In the genomic region with DNA sequence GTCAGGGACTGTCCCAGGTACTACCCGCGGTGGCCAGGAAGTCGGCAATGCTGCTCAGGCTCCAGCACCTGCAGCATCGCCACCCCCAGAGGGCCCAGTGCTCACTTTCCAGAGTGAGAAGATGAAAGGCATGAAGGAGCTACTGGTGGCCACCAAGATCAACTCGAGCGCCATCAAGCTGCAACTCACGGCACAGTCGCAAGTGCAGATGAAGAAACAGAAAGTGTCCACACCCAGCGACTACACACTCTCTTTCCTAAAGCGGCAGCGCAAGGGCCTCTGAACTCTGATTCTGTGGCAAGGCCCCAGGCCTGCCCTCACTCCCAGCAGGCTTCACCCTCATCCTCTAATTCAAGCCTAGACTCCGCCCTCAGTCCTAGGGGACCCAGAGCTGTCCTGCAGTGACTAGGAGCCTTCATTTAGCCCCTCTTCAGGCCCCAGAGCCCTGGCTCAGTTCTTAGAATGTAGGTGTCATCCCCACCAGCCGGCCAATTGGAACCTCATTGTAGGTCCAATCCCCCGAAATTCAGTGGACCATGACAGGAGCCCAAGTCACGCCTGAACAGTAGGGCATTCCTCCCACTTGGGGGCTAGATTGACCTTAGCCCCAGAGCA, we compare ENCODE assay signal across 8 mouse cellular contexts. TPM values are rescaled to one million over a fixed set of nuclear protein-coding genes. Genes with fewer than 3 reads are reported as not detected.
DNase-seq lines count a peak whose midpoint lies in the region; ATAC-seq and TF ChIP-seq lines count a peak whose summit lies in the region.

No protein-coding gene starts in this region.

- H3K27ac ChIP-seq in heart, adult 2 months, result peak overlapping the region; percentile 97
- peak overlapping the region; percentile 87 for H3K27ac ChIP-seq in kidney, adult 2 months (ENCODE audit: insufficient read depth, low read depth, low read length)
- H3K27ac ChIP-seq in lung, postnatal 0 days (ENCODE audit: low read length), result peak overlapping the region; percentile 79

- peak overlapping the region; percentile 96 for H3K4me2 ChIP-seq in lung, postnatal 0 days (replicated peaks; ENCODE audit: low read depth, low read length)

- no peaks in the 10 kb centered on the region for H3K36me3 ChIP-seq in heart, adult 2 months (ENCODE audit: control insufficient read depth, insufficient read depth, low read length)
- H3K36me3 ChIP-seq in kidney, adult 2 months (ENCODE audit: control insufficient read depth, insufficient read depth, low read length), result no peaks in the 10 kb centered on the region
- peaks cover 14% of the 10 kb centered on the region; the same call in 1 of the 2 replicates for H3K36me3 ChIP-seq in lung, postnatal 0 days (ENCODE audit: insufficient read depth, low read length)

- peak; percentile 99 for DNase-seq in heart, adult 11 months
- no peak for DNase-seq in heart, adult 8-10 months (ENCODE audit: low spot score)
- DNase-seq in heart, adult 2 months, result peak; percentile 72 to 83
- DNase-seq in kidney, adult 2 months, result peak; percentile 95
- DNase-seq in lung, postnatal 0 days (ENCODE audit: low spot score), result peak; percentile 68
- peak; percentile 85 to 86 for DNase-seq in spleen, postnatal 36 days (ENCODE audit: low spot score in 2 of 2)
- no peak for DNase-seq in embryo, embryonic 9.5 days (ENCODE audit: extremely low spot score)
- no peak for DNase-seq in left cerebral cortex, adult 18-20 months (ENCODE audit: low spot score in 2 of 2)

- peak; percentile 41 for TF ChIP-seq POLR2A in heart, adult 2 months (IDR thresholded peaks at IDR 0.05; ENCODE audit: insufficient read depth, low read depth, low read length)
- TF ChIP-seq POLR2A in kidney, adult 2 months (IDR thresholded peaks at IDR 0.05; ENCODE audit: low read depth, low read length), result no peak

- H3K4me3 ChIP-seq in heart, adult 2 months, result peak overlapping the region; percentile 41
- H3K4me3 ChIP-seq in kidney, adult 2 months (ENCODE audit: insufficient read depth, low read depth, low read length), result peak overlapping the region; percentile 89
- H3K4me3 ChIP-seq in lung, postnatal 0 days (ENCODE audit: low read depth, low read length), result no peak overlapping the region

- intact Hi-C loops in heart, adult 2 months (cut with DNase I), result loop anchor here (10.0 kb wide), 2 partner anchors 255 to 375 kb away; partner anchors contain the start of genes Cdca5, Gm28374, Pola2 and Tmem262

- peak; percentile 6; the same call in 1 of the 2 replicates for ATAC-seq in lung, postnatal 0 days

- no peaks in the 10 kb centered on the region for H3K9me3 ChIP-seq in lung, postnatal 0 days (ENCODE audit: low read length)

- peaks cover 8% of the 10 kb centered on the region for H3K4me1 ChIP-seq in heart, adult 2 months (ENCODE audit: control insufficient read depth, insufficient read depth, low read length)
- H3K4me1 ChIP-seq in kidney, adult 2 months (ENCODE audit: control insufficient read depth, insufficient read depth, low read length), result peaks cover 18% of the 10 kb centered on the region
- H3K4me1 ChIP-seq in lung, postnatal 0 days (ENCODE audit: insufficient read depth, low read depth, low read length), result peaks cover 20% of the 10 kb centered on the region

- 0 out of 2 replicates have a peak, but pooled peaks have one; percentile 47 for TF ChIP-seq EP300 in heart, adult 2 months (IDR thresholded peaks at IDR 0.05; ENCODE audit: insufficient read depth, low read depth, low read length)
- TF ChIP-seq EP300 in lung, postnatal 0 days (IDR thresholded peaks at IDR 0.05), result no peak

- peak; percentile 63 for TF ChIP-seq CTCF in heart, adult 2 months (IDR thresholded peaks at IDR 0.05)
- TF ChIP-seq CTCF in kidney, adult 2 months (conservative IDR thresholded peaks at IDR 0.05; ENCODE audit: insufficient read depth, insufficient read length, low read depth, low read length), result peak; percentile 50
- TF ChIP-seq CTCF in lung, postnatal 0 days (IDR thresholded peaks at IDR 0.05), result peak; percentile 48

- no peaks in the 10 kb centered on the region; the same call in 1 of the 2 replicates for H3K79me2 ChIP-seq in heart, adult 2 months (replicated peaks; ENCODE audit: control insufficient read depth, insufficient read depth, low read length)

- WGBS in heart, adult 2 months, result 42% methylated on average over 15 of the region's 15 CpGs
- WGBS in kidney, adult 2 months, result 24% methylated on average over 15 of the region's 15 CpGs
- 72% methylated on average over 15 of the region's 15 CpGs for WGBS in lung, postnatal 0 days

- peak overlapping the region; percentile 43 for H3K9ac ChIP-seq in heart, adult 2 months (ENCODE audit: low read depth, low read length)
- H3K9ac ChIP-seq in lung, postnatal 0 days (replicated peaks; ENCODE audit: low read depth), result no peak overlapping the region

- H3K27me3 ChIP-seq in heart, adult 2 months (ENCODE audit: control insufficient read depth, insufficient read depth, low read length), result no peaks in the 10 kb centered on the region
- H3K27me3 ChIP-seq in kidney, adult 2 months (replicated peaks; ENCODE audit: control insufficient read depth, insufficient read depth, low read length), result no peaks in the 10 kb centered on the region
- no peaks in the 10 kb centered on the region for H3K27me3 ChIP-seq in lung, postnatal 0 days (replicated peaks; ENCODE audit: insufficient read depth, low read length)

RNA-seq across cellular contexts. Expression of gene Map4k2, which starts 0.9 kb away (rescaled TPM):
- 10 to 100 TPM; 33.4 to 44.4 (median 34.7) TPM for total RNA-seq in heart, adult 8-10 months (2022)
- 10 to 100 TPM; 36.1 to 38.4 TPM for total RNA-seq in heart, adult 2 months (2021)
- polyA plus RNA-seq in heart, adult 2 months (2012; rRNA removed), result 88.9 and 107 TPM in 2 replicates
- polyA plus RNA-seq in kidney, adult 2 months (2012; rRNA removed), result 92.3 and 145 TPM in 2 replicates
- 22.5 and 25.0 TPM in 2 replicates for polyA plus RNA-seq in lung, postnatal 0 days (2015; fragmentation: Nextera tagmentation; extraction: Ambion mirVana)
- 100 to 1,000 TPM in 1 of 2 experiments, 10 to 100 TPM in 1; 92.9 to 100 TPM for total RNA-seq in left cerebral cortex, adult 18-20 months (2021)

RNA-seq across cellular contexts. Expression of gene Men1, which starts 5.2 kb away (rescaled TPM):
- 10 to 100 TPM in 3 of 4 experiments, 1 to 10 TPM in 1; 10.0 to 16.0 (median 12.3) TPM for total RNA-seq in heart, adult 8-10 months (2022)
- 10 to 100 TPM; 13.9 to 14.0 TPM for total RNA-seq in heart, adult 2 months (2021)
- 19.4 and 19.6 TPM in 2 replicates for polyA plus RNA-seq in heart, adult 2 months (2012; rRNA removed)
- 49.5 and 63.2 TPM in 2 replicates for polyA plus RNA-seq in kidney, adult 2 months (2012; rRNA removed)
- 42.1 and 42.7 TPM in 2 replicates for polyA plus RNA-seq in lung, postnatal 0 days (2015; fragmentation: Nextera tagmentation; extraction: Ambion mirVana)
- total RNA-seq in left cerebral cortex, adult 18-20 months (2021), result 10 to 100 TPM; 62.4 to 74.5 TPM

RNA-seq across cellular contexts. Expression of gene Sf1, which starts 23.5 kb away (rescaled TPM):
- total RNA-seq in heart, adult 8-10 months (2022), result 100 to 1,000 TPM in 1 of 4 experiments, 10 to 100 TPM in 3; 84.3 to 103 (median 91.3) TPM
- total RNA-seq in heart, adult 2 months (2021), result 100 to 1,000 TPM in 1 of 2 experiments, 10 to 100 TPM in 1; 93.0 to 103 TPM
- 51.7 and 58.5 TPM in 2 replicates for polyA plus RNA-seq in heart, adult 2 months (2012; rRNA removed)
- 71.3 and 76.3 TPM in 2 replicates for polyA plus RNA-seq in kidney, adult 2 months (2012; rRNA removed)
- 48.1 and 49.5 TPM in 2 replicates for polyA plus RNA-seq in lung, postnatal 0 days (2015; fragmentation: Nextera tagmentation; extraction: Ambion mirVana)
- total RNA-seq in left cerebral cortex, adult 18-20 months (2021), result 100 to 1,000 TPM; 188 to 211 TPM

RNA-seq across cellular contexts. Expression of gene Cdc42bpg, which starts 33.7 kb away (rescaled TPM):
- total RNA-seq in heart, adult 8-10 months (2022), result 10 to 100 TPM; 14.7 to 17.1 (median 15.4) TPM
- 10 to 100 TPM; 11.7 to 13.9 TPM for total RNA-seq in heart, adult 2 months (2021)
- polyA plus RNA-seq in heart, adult 2 months (2012; rRNA removed), result 7.0 and 7.7 TPM in 2 replicates
- polyA plus RNA-seq in kidney, adult 2 months (2012; rRNA removed), result 26.6 and 31.1 TPM in 2 replicates
- 2.8 and 3.2 TPM in 2 replicates for polyA plus RNA-seq in lung, postnatal 0 days (2015; fragmentation: Nextera tagmentation; extraction: Ambion mirVana)
- 1 to 10 TPM; 4.2 to 4.8 TPM for total RNA-seq in left cerebral cortex, adult 18-20 months (2021)

RNA-seq across cellular contexts. Expression of gene Pygm, which starts 44.2 kb away (rescaled TPM):
- total RNA-seq in heart, adult 8-10 months (2022), result 1,000 to 10,000 TPM; 1,301 to 1,379 (median 1,330) TPM
- 1,000 to 10,000 TPM; 1,101 to 1,298 TPM for total RNA-seq in heart, adult 2 months (2021)
- 1,120 and 1,632 TPM in 2 replicates for polyA plus RNA-seq in heart, adult 2 months (2012; rRNA removed)
- 15.0 and 47.1 TPM in 2 replicates for polyA plus RNA-seq in kidney, adult 2 months (2012; rRNA removed)
- 20.5 and 32.1 TPM in 2 replicates for polyA plus RNA-seq in lung, postnatal 0 days (2015; fragmentation: Nextera tagmentation; extraction: Ambion mirVana)
- 10 to 100 TPM; 32.6 to 37.9 TPM for total RNA-seq in left cerebral cortex, adult 18-20 months (2021)

Comparison
In these comparisons a context has a peak if more than half of its experiments do, and no peak if none do; other contexts are left out.
1. DNase-seq: peak in heart, adult 11 months (single experiment), heart, adult 2 months (2 of 2), kidney, adult 2 months (single experiment), lung, postnatal 0 days (single experiment) and spleen, postnatal 36 days (2 of 2); none in heart, adult 8-10 months (single experiment), embryo, embryonic 9.5 days (single experiment) and left cerebral cortex, adult 18-20 months (0 of 2).
2. Peak in every context shown above with its lines, with median percentiles within 50 percentile points of each other: H3K27ac ChIP-seq and CTCF ChIP-seq.